Mouse (Mus musculus) spleen, adult 18-20 months (tissue): ENCODE measurements around the gene Gmpr.
A peak's percentile ranks its signal among the peaks of the same experiment; 100 is the strongest.
"Not testable (repeated sequence)": the region's sequence is repeated elsewhere in the genome, so short reads cannot be mapped to it uniquely, and the experiment has no call there.

ENCODE experiments used
- DNase-seq, 2 experiments: peaks; one replicate each; pipeline ENCODE4 v3.0.0; 2022; ENCODE audit warnings: mixed read lengths in 2 of 2

Gene Gmpr

DNA sequence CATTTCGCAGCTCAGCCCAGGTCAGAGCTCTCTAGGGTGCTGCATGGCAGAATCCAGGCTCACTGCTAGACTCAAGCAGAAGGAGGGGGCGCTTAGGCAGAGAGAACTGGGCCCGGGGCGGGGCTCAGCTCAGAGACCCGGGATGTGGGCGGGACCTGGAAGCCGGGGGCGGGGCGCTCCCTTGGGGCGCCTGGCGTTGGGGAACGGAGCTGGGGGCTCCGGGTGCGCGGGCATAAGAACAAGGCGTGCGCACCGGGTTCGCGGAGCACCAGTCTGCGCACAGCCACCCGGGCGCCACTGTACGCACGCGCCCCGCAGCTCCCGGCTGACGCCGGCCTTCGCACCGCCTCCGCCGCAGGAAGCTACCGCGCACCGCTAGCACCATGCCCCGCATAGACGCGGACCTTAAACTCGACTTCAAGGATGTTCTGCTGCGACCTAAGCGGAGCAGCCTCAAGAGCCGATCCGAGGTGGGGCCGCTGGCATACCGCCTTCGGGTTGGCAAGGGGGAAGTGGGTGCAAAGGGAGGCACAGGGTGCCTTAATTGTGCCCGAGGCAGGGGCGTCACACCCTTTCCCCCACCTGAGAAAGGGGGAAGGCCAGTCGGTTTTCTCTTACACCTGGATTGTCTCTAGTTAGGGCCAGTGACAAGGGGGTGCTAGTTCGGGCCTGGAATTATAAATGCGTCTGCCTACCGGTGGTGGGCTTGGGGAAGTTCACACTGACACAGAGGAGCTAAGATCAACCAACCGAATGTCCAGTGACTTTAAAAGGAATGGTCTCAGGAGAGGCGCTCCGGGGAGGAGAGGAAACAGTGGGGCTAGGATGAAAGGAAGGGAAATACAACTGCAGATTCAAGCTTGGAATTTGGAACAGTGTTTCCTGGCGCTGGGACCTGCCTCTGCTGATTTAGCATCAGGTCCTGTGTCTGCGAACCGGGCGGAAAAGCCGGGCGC is at the start of gene Gmpr:
Gmpr (plus strand) TSS at position 171 of the 956 bp plus-strand sequence.
- peak; percentile 33 to 48 for DNase-seq

DNA sequence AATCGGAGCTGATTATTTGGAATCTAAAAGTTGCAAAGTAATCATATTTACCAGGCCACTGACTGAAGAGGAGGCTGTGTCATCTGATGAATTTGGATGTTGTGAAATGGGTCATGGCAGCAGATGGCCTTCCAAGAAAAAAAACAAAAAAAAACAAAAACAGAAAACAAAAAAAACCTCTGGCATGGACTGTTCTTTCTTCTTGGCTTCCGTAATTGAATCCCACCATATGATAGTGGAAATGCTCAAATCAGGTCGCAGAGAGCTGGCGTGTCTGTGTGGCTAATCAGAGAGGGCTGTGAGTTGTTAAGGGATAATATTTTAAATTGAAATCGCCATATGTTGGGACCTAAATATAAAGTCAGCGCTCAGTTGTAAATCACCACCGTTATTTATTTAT is 49.8 kb upstream of the Gmpr start:
- DNase-seq, result no peak

DNA sequence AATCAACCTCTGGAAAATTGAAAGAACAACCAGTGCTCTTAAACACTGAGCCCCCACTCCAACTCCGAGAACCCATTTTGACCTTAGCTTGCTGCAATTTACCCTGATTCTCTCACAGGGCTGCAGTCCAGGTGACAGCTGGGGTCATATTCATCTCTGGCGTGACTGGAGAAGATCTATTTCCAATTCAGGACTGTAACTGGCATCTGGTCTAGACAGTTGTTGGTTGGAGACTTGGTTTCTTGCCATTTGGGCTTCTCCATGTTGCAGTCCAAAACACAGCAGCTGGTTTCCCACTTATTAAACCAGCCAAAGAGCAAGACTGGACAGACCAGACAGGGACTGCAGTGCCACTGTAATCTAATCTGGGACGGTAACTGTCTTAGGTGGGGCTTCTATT is 47.1 kb upstream of the Gmpr start:
- DNase-seq, result no peak

DNA sequence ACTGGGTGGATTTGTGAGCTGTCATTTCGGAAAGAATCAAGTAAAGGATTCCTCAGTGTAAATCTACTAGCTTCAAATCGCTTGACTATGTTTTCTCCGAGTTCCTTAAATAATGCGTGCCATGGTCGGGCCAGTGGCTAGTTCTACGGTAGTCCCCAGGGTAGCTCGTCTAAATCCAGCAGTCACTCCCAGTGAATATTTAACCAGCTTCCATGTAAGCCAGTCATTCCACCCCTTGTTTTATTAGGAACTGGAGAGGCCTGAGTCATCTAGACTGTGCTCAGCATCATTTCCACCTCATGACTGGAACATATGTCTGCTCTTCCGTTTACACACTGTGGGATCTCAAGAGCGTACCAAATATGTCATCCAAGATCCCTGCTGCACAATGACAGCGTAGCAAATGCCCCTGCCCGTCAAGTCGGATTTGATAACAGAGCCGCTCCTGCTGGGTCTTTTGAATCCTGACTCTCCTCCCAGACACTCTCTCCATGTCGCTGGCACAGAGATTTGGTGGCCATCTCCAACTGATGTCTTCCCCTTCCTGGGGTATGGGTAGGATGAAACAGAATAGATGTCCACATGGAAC is 45.8 kb upstream of the Gmpr start:
- DNase-seq, result no peak

DNA sequence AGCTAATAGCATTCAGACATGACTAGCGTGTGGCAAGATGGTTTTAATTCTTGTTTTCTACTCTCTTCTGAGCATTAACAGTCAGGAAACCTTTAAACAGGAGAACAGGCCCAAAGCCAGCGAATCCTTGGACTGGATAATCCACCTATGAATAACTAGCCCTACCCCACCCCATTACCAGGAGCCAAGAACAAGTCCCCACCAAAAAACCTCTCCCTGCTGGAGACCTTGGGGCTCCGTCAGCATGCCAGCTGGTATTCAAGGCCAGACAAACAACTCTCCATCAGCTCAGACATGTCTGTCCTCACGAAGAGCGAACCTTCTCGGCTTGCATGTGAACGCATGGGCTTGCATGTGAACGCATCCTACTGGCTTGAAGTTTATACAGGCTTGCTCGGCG is 41.6 kb upstream of the Gmpr start:
- DNase-seq, result no peak

DNA sequence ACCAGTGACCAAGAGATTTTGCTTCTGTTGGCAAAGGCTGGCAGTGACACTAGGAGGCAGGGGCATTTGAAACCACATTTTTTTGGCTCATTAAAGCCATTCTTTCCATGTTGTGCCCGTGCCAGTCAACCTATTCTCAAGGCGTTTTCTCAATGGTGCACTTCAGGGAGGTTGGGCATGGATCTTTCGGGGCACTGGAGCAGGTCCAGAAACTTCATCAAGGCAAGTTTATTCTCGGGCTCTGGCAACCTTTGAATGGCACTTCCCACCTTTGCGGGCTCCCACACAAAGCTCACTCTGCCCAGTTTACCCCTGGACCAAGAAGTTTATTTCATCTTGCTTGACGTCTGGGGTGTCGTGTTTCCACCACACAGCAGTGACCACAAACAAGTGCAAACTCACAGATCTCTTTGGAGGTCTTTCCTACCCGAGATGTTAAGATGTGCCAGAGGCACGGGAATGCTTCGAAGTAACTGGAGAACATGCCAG is 41.2 kb upstream of the Gmpr start:
- no peak for DNase-seq

DNA sequence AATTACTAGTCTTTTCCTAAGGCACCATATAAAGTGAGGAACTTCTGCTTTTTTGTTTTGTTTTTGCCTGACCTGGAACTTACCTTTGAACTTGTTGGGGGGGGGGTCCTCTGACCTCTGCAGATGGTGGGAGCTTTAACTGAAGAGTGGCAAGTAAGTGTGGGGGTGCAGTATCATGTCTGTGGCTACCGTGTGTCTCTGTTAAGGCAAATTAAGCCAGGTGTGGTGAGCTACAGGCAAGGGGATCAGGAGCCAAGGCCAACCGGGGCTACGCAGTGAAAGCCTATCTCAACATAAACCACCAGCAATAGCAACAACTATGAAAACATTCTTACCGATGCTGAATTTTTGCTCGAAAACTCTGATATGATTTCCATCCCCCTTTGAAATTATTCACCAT is 38.5 kb upstream of the Gmpr start:
- no peak for DNase-seq

DNA sequence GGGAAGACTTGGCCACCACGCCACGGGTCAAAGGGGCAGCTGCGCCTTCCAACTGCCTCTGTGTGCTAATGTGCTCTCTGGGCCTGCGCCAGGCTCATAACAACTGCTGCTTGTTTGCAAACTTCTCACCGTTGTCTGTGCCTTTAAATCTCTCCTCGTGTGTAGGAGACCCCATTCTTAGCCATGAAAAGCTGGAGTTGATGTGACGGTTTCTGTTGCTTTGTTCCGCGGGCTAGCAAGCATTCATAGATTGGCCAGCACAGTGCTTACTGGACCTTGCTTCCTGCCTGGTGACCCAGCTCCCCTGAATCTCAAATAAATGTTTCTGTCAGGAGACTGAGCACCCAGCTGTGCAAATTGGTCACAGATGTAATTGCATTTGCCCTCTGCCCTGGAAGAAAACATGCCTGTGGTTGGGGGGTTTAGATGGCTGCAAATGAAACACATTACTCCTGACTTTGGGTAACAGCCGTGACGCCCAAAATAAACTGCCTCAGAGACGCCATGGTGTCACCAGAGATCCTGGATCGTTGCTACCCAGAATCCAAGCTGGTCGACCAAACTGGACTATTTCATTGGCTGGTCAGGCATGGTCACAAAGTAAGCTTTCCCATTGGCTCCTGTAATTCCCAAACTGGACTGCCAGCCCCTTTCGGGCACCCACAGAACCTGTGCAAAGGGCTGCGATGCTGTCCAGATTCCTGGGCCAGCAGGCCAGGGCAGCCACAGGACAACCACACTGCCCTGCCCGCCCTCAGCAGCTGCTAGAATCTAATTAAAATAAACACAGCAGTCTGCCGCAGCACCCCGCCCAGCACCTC is 37.6 kb upstream of the Gmpr start:
- peak; percentile 33 to 39 for DNase-seq

DNA sequence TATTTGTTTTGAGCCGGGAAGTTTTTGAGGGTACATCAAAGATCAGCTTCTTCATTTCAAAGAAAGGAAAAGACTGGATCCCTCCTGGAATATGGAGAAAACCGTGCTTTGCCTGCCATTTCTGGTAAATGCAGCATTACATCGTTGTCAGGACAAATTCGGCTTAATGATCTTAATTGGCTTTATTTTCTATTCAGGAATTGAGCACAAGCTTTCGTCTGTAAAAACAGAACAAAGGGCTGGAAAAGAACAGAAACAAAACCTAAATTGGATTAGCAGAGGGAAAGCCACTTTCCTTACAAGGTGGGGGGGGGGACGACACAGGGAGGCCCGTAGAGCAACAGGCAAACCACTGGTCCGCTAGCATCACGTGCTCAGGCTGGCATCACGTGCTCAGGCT is 33.9 kb upstream of the Gmpr start:
- no peak for DNase-seq

DNA sequence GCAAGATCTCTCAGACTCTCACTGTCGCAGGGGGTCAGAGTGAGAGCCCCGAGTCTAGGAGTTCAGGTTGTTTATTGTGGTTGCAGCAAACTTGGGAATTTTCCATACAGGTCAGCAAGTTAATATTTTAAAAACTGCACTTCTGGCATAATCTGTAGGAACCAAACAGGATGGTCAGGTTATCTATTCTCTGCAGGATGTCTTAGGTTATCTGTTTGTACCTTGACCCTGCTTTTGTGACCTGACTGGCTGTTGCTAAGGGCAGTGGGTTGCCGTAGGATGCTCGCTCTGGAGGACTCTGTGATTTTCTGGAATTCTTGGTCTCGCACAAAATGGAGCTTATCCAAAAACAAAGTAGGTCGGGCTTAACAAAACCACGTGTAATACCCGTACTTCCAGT is 31.9 kb upstream of the Gmpr start:
- no peak for DNase-seq

DNA sequence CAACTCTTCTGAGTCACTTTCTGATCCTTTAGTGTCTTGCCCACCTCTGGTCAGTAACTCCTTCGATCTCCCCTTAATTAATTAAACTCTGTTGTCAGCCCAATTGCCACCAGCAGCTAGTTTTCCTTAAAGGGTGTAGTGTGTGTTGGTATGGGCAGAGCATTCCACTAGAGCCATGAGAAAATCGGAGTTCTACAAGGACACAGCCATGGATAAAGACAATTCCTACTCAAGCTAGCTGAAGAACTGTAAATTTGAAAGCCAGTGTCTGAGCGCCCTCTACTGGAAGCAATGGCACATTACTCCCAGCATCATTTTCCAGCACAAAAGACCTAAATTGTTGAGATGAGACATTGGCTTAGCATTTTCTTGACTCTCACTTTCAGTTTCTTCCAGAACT is 30.1 kb upstream of the Gmpr start:
- peak; percentile 39 to 69 for DNase-seq

DNA sequence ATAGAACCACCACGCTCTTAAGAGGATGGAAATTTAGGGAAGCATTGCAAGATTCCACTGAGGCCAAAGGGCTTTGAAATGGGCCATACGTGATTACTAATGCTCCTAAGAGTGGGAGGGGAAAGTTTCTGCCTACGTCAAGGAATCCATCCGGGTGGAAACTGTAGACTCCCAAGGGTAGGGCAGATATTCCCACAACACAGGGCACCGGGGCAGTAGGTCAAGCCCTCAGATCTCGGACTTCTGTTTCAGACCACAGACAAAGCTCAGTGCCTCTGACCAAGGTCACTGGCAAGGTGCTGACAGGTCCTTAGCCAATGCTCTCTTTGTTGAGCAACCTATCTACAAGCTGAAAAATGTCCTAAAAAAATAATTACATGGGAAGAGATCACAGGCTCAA is 27.3 kb upstream of the Gmpr start:
- no peak for DNase-seq

DNA sequence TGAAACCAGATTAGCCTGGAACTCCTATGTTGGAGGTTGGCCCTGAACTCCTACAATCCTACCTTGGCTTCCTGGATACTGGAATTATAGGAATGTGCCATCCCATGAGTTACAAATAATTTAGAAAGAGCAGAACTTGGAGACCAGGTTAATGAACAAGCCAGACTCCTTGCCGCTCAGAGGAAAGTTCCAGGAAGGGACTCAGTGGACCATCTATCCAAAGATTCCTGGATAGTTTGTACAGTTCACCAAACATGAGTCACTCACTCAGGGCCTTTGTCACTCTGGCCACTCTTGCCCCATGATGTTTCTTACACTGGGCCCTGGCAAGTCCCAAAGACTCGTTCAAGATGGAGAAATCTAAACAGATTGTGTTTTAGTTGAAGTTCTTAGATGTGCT is 24.0 kb upstream of the Gmpr start:
- DNase-seq, result no peak

DNA sequence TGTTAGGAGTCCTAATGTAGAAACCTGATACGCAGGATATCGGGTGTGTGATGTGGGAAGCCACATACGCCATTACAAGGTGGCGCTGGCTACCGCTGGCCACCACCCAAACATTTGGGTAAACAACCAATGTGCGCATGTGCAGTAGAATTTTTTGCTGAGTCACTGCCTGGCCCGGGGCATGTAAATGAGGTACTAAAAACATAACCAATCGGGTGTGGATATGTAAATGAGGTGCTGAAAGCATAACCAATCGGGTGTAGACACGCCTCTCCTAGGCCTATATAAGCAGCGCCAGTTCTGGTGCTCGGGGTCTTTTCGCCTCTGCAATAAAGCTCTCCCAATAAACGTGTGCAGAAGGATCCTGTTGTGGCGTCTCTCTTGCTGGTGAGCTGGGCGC is 23.3 kb upstream of the Gmpr start:
- DNase-seq, result not testable (repeated sequence)

DNA sequence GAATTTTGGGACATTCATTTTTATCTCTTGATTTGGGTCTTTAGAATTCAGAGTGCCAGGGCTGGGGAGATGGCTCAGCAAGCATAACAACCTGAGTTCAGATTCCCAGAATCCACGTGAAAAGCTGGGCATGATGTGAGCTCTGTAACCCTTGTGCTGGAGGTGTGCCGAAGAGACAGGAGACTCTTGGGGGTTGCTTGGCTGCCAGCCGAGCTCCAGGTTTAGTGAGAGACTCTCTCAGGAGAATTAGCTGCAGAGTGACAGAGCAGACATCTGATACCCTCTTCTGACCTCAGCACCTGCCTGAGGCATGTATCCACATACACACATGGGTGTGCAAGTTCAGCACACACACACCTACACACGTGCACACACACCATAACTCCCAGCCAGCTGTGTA is 21.6 kb upstream of the Gmpr start:
- DNase-seq, result no peak

DNA sequence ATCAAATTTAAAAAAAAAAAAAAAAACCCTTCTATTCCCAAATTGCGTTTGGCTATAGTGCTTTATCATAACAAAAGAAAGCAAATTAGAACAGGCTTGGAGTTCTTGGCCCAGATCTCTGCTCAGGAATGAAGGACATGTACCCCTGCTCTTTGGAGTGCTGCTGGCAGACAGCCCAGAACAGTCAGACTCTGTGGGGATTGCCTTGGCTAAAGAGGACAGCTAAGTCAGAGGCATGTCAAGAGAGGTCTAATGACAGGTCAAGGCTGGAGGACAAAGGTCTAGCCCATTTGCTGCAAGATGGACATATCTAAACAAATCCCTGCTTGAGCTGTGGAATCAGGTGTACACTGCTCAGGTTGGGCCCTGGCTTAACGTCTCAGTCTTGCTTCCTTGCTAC is 20.6 kb upstream of the Gmpr start:
- DNase-seq, result no peak

DNA sequence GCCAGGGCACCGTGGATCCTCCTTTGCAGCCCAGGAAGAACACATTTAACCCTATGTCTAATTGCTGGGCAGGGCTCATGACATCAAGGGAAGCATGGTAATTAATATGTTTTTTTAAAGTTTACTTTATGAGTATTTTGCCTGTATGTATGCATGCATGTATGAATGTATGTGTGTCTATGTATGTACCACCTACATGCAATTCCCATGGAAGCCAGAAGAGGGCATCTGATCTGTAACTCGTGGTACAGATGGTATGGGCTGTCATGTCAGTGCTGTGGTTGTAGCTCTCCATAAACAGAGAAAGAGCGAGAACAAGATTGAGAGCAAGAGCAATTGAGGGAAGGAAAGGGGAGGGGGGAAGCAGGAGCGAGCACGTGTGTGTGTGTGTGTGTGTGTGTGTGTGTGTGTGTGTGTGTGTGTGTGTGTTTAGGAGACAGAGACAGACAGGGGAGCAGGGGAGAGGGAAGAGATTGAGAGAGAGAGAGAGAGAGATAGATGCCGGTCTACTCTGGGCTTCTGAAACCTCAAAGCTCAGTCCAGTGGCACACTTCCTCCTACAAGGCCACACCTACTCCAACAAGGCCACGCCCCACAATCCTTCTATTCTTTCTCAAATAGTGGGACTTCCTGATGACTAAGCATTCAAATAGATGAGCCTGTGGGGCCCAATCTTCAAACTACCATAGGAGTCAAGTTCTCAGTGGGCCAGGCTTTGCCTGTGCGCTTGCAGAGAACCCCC is 15.1 kb upstream of the Gmpr start:
- DNase-seq, result no peak

DNA sequence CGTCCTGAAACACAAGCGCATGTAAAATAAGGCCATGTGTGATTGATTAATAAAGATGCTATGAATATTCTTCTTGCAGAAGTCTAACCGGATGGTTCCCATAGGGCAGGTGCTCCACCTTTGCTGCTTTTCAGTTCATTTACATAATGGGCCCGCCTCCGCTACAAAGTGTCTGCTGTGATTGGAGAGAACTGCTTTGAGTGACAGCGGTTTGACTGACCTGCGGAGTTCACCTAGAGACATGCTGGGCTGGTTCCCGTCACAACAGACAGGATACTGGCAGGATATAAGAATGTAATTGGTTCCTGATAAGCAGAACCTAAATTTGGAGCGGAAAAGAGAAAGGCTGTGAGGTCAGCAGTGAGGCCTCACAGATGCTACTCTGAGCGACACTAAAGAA is 13.4 kb upstream of the Gmpr start:
- no peak for DNase-seq

DNA sequence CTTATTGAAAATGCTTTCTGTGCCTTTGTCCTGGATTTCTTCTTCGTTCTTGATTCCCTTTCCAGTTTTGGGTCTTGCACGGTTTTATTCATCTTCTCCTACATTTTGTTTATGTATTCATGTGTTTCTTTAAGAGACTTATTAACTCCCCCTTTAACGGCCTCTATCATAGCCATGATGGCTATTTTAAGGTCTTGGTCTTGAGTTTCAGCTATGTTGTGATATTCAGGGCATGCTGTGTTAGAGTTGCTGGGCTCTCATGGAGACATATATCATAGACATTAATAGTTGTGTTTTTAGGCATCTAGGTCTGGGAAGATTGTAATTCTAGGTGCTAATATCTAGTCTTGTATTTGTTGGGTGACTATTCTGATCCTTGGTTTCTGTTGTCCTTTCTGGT is 8.6 kb upstream of the Gmpr start:
- no peak for DNase-seq

DNA sequence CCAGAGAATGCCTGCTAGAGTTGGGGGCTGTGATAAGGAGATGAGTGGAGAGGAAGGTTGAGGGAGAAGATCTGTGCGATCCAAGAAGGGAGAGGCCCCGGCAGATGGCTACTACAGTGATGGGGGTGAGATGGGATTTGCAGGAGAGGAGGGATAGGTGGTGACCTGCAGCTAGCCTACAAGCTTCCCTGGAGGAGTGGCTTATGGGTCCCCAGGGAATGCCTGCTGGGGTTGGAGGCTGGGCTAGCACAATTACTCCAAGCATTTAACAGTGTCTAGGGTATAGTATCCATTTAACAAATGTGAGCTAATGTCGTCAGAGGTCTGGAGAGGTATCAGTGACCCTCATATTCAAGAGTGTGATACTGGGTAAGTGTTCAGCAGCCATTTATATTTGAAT is 7.9 kb upstream of the Gmpr start:
- DNase-seq, result no peak

DNA sequence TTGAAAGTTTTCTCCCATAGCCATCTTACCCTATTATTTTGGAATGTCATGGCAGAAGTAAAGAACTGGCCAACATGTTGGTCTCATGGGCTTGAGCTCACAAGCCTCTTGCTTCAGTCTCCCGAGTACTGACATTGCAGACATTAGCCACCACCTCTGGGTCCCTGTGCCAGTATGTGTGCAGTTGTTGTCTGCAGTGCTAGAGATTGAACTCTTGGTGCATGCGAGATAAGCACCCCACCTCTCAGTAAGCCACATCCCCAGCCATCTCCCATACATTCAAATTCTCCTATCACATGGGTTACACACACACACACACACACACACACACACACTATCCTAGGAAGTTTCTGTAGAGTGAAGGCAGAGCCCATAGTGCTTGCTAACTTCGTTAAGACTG is 7.3 kb upstream of the Gmpr start:
- DNase-seq, result no peak

DNA sequence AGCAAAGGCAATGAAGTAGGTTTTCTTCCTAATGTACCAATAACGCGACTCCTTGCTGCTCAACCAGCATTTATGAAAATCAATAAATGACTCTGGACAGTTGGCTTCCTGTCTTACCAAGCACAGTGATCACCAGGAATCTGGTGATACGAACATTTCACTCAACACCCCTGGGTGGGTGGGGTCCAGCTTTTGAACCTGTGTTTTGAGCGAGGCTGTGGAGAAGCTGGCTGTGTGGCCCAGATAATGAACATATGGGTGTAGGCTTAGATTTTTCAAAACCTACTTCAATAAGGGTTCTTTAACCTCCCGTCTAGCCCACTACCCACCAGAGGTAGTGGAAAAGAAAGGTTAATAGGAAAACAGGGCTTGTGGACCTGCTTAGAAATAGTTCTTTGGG is 4.5 kb upstream of the Gmpr start:
- no peak for DNase-seq

DNA sequence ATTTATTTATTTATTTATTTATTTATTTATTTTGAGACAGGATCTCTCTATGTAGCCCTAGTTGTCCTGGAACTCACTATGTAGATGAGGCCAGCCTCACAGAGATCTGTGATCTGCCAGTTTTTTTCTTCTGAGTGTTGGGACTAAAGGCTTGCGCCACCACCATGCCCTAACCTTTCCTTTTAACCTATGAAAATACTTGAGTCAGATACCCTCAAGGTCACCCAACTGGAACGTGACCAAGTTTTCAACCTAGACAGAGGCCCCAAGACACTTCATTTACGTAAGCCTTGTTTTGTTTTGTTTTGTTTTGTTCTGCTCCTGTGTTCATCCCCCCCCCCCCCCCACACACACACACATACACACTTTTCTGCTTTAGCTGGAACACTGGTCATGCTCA is 1.7 kb upstream of the Gmpr start:
- no peak for DNase-seq
